Mouse (Mus musculus) testis, postnatal 14 days (tissue): ENCODE measurements around the gene A930018P22Rik.
A peak's percentile ranks its signal among the peaks of the same experiment; 100 is the strongest.

Experiments used
- DNase-seq: peaks from one replicate; pipeline ENCODE4 v3.0.0; 2021; ENCODE audit warnings: low spot score

Gene A930018P22Rik

DNA sequence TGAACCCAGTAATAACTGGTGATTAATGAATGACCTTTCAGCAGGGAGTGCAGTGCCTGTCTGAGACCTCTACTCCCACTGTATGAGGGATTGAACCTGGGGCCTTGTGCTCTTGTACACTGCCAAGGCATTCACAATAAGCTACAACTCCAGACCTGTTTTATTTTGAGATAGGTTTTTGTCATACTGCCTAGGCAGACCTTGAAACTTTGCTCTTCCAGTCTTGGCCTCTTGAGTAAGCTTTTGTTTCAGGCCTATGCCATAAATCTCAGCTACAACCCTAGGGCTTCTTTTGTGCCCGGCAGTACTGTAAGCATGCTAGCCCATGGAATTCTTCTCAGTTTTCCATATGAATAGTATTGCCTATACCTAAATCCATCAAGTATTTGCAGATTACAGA is 3.5 kb upstream of the A930018P22Rik start:
- DNase-seq = no peak

- DNase-seq = no peak
Measured at GRCm38 (mm10) chr2:104120312-104120711, 2.3 kb upstream of the A930018P22Rik start.

DNA sequence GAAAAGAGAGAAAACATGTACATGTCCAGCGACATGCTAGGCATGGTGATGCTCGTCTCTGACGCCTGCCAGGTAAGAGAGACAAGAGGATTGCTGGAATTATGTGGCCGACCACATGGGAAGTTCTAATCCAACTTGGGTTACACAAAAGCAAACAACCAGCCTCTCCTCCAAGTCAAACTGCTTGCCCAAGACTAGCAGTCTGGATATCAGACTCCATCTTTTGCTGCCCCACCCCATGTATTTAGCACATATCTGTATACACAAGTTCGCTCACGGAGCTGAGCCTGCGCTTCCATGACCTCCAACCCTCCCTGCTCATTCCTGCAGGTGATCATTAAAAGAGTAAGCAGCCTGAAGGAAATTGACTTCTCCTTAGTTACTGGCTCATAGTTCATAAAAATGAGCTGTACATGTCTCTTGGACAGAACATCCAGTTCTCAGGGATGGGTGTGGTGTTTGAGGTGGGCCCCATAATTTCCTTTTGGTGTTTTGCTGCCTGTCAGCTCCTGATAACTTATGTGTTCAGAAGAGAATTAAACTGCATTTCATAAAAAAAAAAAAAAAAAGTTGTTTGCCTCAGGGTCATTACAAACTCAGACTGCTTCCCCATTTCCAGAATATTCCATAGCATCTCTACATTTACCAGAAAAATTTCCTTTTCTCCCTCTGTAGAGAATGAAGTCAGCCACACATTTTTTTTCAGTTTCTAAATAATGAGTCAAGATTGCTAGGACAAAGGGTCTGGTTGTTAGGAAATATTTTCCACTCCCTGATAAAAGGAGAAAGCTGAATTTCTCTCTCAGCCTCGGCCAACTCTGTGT is 676 bp upstream of the A930018P22Rik start:
- no peak for DNase-seq

GRCm38 (mm10) chr2:104123540-104123939 is 971 bp downstream of the A930018P22Rik start:
- no peak for DNase-seq

DNA sequence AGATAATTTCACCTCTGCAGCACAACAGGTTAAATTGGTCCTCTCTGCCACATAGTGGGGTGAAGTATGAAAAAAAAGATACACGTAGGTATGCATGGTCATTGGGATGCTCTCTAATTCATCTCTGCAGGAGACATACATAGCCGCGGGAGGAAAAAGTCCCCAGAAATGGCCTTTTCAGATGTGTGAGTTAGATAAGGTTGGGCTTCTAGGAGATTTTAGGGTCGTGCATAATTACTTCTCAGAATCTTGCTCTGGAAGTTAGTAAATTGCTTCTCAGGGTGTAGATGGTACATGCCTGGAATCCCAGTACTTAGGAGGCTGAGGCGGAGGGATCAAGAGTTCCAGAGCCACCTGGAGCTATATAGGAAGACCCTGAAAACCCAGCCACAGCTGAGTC is 1.5 kb downstream of the A930018P22Rik start:
- no peak for DNase-seq

GRCm38 (mm10) chr2:104128803-104129531 is 6.4 kb downstream of the A930018P22Rik start:
- no peak for DNase-seq

GRCm38 (mm10) chr2:104130165-104130564 is 7.6 kb downstream of the A930018P22Rik start:
- no peak for DNase-seq

DNA sequence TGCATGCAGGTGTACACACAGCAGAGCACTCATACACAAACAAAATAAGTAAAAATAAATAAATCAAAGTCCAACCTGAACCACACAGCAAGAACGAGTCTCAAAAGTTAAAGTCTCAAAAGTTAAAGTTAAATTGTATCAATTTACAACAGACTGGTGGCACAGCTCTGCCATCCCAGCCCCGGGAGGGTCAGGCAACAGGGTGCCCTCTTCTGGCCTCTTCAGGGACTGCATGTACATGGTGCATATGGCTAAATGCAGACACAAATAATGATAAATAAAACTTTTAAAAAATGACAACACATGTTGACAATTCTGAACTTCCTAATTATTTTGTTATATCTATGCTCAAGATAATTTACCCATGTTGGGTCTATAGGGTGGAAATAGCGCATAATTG is 8.4 kb downstream of the A930018P22Rik start:
- DNase-seq = peak; percentile 43

DNA sequence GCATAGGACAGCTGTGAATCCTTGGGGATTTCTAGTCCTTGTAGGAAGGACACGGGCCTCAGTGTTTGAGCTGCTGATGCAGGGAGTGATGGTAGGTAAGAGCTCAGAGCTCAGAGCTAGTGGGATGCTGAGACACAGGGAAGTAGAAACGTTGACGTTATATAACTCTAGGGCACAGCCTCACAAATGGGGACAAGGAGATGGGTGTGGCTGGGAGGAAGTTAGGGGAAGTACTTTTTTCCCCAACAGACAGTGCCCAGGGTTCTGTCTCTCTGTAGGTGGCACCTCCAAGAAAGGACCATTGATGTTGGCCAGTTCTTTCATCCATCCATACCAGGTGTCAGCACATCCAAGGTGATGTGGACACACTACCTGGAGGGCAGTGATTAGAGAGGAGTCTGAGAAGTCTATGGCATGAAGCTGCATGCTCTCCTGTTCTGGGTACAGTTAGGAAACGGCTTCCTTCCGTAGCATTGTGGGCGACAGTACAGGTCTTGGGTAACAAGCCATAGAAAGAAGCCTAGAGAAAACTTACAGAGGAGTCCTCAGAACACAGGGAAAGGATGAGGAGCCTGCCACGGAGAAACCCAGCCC is 9.8 kb downstream of the A930018P22Rik start:
- DNase-seq = no peak

GRCm38 (mm10) chr2:104133042-104133810 is 10.7 kb downstream of the A930018P22Rik start:
- no peak for DNase-seq

DNA sequence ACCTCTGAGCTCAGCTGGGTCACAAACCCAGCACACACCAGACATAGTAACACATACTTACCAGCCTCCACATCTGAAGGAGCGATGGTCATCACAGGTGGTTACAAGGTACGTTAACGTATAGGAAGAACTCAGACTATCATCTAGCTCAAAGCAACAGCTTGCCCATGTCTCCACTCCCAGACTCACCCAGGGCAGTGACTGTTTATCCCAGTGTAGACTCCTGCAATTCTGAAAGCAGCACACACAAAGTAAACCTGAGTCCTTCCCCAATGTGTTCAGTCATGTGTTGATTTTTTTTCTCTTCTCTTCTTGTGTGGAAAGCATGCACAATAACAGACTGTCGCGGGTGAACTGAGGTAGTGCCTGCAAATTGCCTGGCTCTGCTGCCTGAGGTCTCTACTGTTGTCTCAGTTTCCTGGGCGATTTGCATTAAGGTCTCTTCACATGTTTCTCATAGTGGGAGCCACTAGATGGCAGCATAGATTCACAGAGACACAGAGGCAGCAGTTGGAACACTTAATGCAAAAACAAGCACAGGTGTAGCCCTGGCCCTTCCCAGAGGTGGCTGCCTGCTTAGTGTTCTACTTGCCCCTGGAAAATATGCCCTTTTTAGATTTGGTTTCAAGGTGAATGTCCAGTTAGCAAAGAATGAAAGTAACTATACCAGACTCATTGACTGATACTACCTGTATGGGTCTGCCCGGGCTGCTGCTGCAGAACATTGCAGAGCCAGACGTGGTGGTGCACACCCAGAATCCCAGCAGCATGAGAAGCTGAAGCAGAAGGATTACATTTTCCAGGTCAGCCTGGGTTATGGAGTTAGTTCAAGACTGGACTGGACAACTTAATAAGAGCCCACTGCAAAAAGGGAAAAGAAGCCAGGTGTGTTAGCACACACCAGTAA is 11.8 kb downstream of the A930018P22Rik start:
- DNase-seq = peak; percentile 49

GRCm38 (mm10) chr2:104135920-104136319 is 13.4 kb downstream of the A930018P22Rik start:
- DNase-seq = no peak

- no peak for DNase-seq
Measured at GRCm38 (mm10) chr2:104142140-104142539, 19.6 kb downstream of the A930018P22Rik start.

GRCm38 (mm10) chr2:104144004-104144403 is 21.4 kb downstream of the A930018P22Rik start:
- DNase-seq = no peak

- no peak for DNase-seq
Measured at GRCm38 (mm10) chr2:104145983-104146382, 23.4 kb downstream of the A930018P22Rik start.

GRCm38 (mm10) chr2:104147910-104148561 is 25.5 kb downstream of the A930018P22Rik start:
- DNase-seq = no peak

- no peak for DNase-seq
Measured at GRCm38 (mm10) chr2:104150608-104151397, 28.2 kb downstream of the A930018P22Rik start.

DNA sequence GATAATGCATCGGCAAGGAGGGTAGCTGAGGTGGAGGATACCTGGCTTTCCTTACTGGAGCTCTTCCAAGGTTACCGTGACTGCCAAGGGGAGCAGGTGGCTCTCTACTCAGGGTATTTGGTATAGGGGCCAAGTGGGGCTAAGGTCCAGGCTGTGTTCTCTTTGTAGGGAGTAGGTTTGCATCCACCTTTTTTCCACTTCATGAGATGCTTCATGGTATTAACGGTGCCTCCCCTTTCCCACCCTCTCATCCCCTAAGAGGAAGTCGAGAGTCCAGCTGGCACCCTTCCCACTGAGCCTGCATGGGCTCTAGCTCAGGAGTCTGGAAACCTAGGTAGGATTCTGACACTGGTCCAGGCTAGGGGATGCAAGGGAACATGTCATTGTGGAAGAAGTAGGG is 30.8 kb downstream of the A930018P22Rik start:
- DNase-seq = no peak

- no peak for DNase-seq
Measured at GRCm38 (mm10) chr2:104153876-104154275, 31.3 kb downstream of the A930018P22Rik start.

GRCm38 (mm10) chr2:104157831-104158230 is 35.3 kb downstream of the A930018P22Rik start:
- DNase-seq = no peak
